Mouse (Mus musculus): ENCODE measurements at regions not wholly inside any gene's neighbourhood (a gene's known extent, or its start where the extent isn't known, plus 50 kb on each side); places are given as distances from the start of the nearest gene placed in this dataset.

GRCm38 (mm10) chr13:92964213-92964743 is 119.7 kb downstream of the Mtx3 start:
- 88% methylated on average over 5 of the region's 5 CpGs for WGBS
- H3K27ac ChIP-seq (ENCODE audit: low read depth, low read length), result no peak overlapping the region
- no peaks in the 10 kb centered on the region for H3K36me3 ChIP-seq (ENCODE audit: control insufficient read depth, insufficient read depth, low read length)
- ATAC-seq (ENCODE audit: low FRiP score) (no peak), DNase-seq (ENCODE audit: low spot score, missing footprints) (no peak)
- no peaks in the 10 kb centered on the region for H3K27me3 ChIP-seq (ENCODE audit: control insufficient read depth, insufficient read depth, low read length)
- H3K4me3 ChIP-seq (ENCODE audit: low read depth, low read length), result no peak overlapping the region
- no peaks in the 10 kb centered on the region for H3K9me3 ChIP-seq (ENCODE audit: control insufficient read depth, low read length)
- no peak overlapping the region for H3K4me2 ChIP-seq
- no peaks in the 10 kb centered on the region for H3K4me1 ChIP-seq (ENCODE audit: control insufficient read depth, insufficient read depth, low read length)
- no peak overlapping the region for H3K9ac ChIP-seq (ENCODE audit: low read length)

GRCm38 (mm10) chr13:92967025-92967610 is 122.6 kb downstream of the Mtx3 start:
- WGBS, result 64% methylated on average over 1 of the region's 1 CpGs
- no peaks in the 10 kb centered on the region for H3K27me3 ChIP-seq (ENCODE audit: control insufficient read depth, insufficient read depth, low read length)
- no peak overlapping the region for H3K4me3 ChIP-seq (ENCODE audit: low read depth, low read length)
- H3K4me1 ChIP-seq (ENCODE audit: control insufficient read depth, insufficient read depth, low read length), result no peaks in the 10 kb centered on the region
- no peak overlapping the region for H3K4me2 ChIP-seq
- ATAC-seq (ENCODE audit: low FRiP score) (no peak), DNase-seq (ENCODE audit: low spot score, missing footprints) (no peak)
- no peaks in the 10 kb centered on the region for H3K36me3 ChIP-seq (ENCODE audit: control insufficient read depth, insufficient read depth, low read length)
- H3K9me3 ChIP-seq (ENCODE audit: control insufficient read depth, low read length), result no peaks in the 10 kb centered on the region
- no peak overlapping the region for H3K27ac ChIP-seq (ENCODE audit: low read depth, low read length)
- H3K9ac ChIP-seq (ENCODE audit: low read length), result no peak overlapping the region

DNA sequence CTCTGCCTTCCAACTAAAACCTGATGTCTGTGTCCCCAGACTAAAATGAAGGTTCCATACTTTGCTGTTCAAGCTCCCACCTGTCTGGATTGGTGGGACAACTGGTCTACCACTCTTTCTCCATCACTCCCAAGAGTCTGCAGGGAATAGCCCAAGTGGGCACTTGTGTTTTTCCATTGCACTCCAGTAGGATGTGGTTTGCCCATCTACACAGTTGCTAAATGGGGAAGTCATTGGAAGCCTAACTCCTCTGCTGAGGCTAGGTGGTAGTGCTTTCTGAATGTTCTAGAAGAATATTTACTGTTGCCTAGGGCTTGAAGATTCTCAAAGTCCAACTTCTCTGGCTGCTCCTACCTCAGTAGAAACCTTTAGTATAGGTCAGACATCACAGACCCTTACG is 125.0 kb downstream of the Mtx3 start:
- H3K4me3 ChIP-seq (ENCODE audit: low read depth, low read length), result no peak overlapping the region
- H3K36me3 ChIP-seq (ENCODE audit: control insufficient read depth, insufficient read depth, low read length), result no peaks in the 10 kb centered on the region
- no peak overlapping the region for H3K9ac ChIP-seq (ENCODE audit: low read length)
- H3K9me3 ChIP-seq (ENCODE audit: control insufficient read depth, low read length), result no peaks in the 10 kb centered on the region
- ATAC-seq (ENCODE audit: low FRiP score) (no peak), DNase-seq (ENCODE audit: low spot score, missing footprints) (no peak)
- H3K4me1 ChIP-seq (ENCODE audit: control insufficient read depth, insufficient read depth, low read length), result no peaks in the 10 kb centered on the region
- H3K27me3 ChIP-seq (ENCODE audit: control insufficient read depth, insufficient read depth, low read length), result no peaks in the 10 kb centered on the region
- 100% methylated on average over 1 of the region's 1 CpGs for WGBS
- no peak overlapping the region for H3K4me2 ChIP-seq
- H3K27ac ChIP-seq (ENCODE audit: low read depth, low read length), result no peak overlapping the region

DNA sequence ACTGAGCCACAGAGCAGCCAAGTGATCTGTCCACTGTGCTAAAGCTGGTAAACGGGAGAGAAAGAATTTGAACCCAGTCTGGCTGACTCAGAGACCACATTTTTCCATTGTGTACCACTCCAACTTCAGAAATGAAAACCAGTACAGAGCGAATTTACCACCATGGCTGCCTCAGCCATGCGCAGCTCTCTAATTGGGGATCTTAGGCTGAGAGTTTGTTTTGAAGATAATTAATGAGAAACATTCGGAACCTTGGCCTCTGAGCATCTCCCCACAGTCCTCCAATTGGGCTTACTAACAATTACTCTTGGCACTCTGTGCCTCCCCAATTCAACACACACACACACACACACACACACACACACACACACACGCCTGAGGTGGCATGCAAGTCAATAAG is 128.3 kb downstream of the Mtx3 start:
- WGBS, result 89% methylated on average over 5 of the region's 5 CpGs
- Histone ChIP-seq H3K4me1 (ENCODE audit: control insufficient read depth, insufficient read depth, low read length) (no peaks in the 10 kb centered on the region), H3K27me3 (ENCODE audit: control insufficient read depth, insufficient read depth, low read length) (no peaks in the 10 kb centered on the region), H3K4me2 (no peak overlapping the region), H3K9ac (ENCODE audit: low read length) (no peak overlapping the region), H3K9me3 (ENCODE audit: control insufficient read depth, low read length) (no peaks in the 10 kb centered on the region), H3K4me3 (ENCODE audit: low read depth, low read length) (no peak overlapping the region), H3K36me3 (ENCODE audit: control insufficient read depth, insufficient read depth, low read length) (no peaks in the 10 kb centered on the region), H3K27ac (ENCODE audit: low read depth, low read length) (no peak overlapping the region)
- DNase-seq (ENCODE audit: low spot score, missing footprints), result no peak
- no peak for ATAC-seq (ENCODE audit: low FRiP score)

- WGBS, result 85% methylated on average over 4 of the region's 4 CpGs
- DNase-seq (ENCODE audit: low spot score, missing footprints) (no peak), ATAC-seq (ENCODE audit: low FRiP score) (no peak)
- Histone ChIP-seq H3K4me3 (ENCODE audit: low read depth, low read length) (no peak overlapping the region), H3K27me3 (ENCODE audit: control insufficient read depth, insufficient read depth, low read length) (no peaks in the 10 kb centered on the region), H3K27ac (ENCODE audit: low read depth, low read length) (no peak overlapping the region), H3K9me3 (ENCODE audit: control insufficient read depth, low read length) (no peaks in the 10 kb centered on the region), H3K4me2 (no peak overlapping the region), H3K4me1 (ENCODE audit: control insufficient read depth, insufficient read depth, low read length) (no peaks in the 10 kb centered on the region), H3K9ac (ENCODE audit: low read length) (no peak overlapping the region), H3K36me3 (ENCODE audit: control insufficient read depth, insufficient read depth, low read length) (no peaks in the 10 kb centered on the region)
Observed at GRCm38 (mm10) chr13:92973791-92974190, 129.2 kb downstream of the Mtx3 start.

- Histone ChIP-seq H3K4me3 (ENCODE audit: low read depth, low read length) (no peak overlapping the region), H3K9me3 (ENCODE audit: control insufficient read depth, low read length) (no peaks in the 10 kb centered on the region), H3K4me1 (ENCODE audit: control insufficient read depth, insufficient read depth, low read length) (no peaks in the 10 kb centered on the region), H3K36me3 (ENCODE audit: control insufficient read depth, insufficient read depth, low read length) (no peaks in the 10 kb centered on the region), H3K9ac (ENCODE audit: low read length) (no peak overlapping the region), H3K4me2 (peak overlapping the region; percentile 40), H3K27ac (ENCODE audit: low read depth, low read length) (no peak overlapping the region), H3K27me3 (ENCODE audit: control insufficient read depth, insufficient read depth, low read length) (no peaks in the 10 kb centered on the region)
- DNase-seq (ENCODE audit: low spot score, missing footprints), result peak; percentile 97
- ATAC-seq (ENCODE audit: low FRiP score), result peak; percentile 64
- WGBS, result 47% methylated on average over 17 of the region's 17 CpGs
Observed at GRCm38 (mm10) chr13:92986719-92987553, 142.4 kb downstream of the Mtx3 start.

GRCm38 (mm10) chr13:92987691-92988090 is 143.1 kb downstream of the Mtx3 start:
- Histone ChIP-seq H3K27ac (ENCODE audit: low read depth, low read length) (no peak overlapping the region), H3K4me3 (ENCODE audit: low read depth, low read length) (no peak overlapping the region), H3K9ac (ENCODE audit: low read length) (no peak overlapping the region), H3K36me3 (ENCODE audit: control insufficient read depth, insufficient read depth, low read length) (no peaks in the 10 kb centered on the region), H3K9me3 (ENCODE audit: control insufficient read depth, low read length) (no peaks in the 10 kb centered on the region), H3K4me2 (no peak overlapping the region), H3K27me3 (ENCODE audit: control insufficient read depth, insufficient read depth, low read length) (no peaks in the 10 kb centered on the region), H3K4me1 (ENCODE audit: control insufficient read depth, insufficient read depth, low read length) (no peaks in the 10 kb centered on the region)
- WGBS, result 93% methylated on average over 6 of the region's 6 CpGs
- ATAC-seq (ENCODE audit: low FRiP score) (no peak), DNase-seq (ENCODE audit: low spot score, missing footprints) (no peak)

DNA sequence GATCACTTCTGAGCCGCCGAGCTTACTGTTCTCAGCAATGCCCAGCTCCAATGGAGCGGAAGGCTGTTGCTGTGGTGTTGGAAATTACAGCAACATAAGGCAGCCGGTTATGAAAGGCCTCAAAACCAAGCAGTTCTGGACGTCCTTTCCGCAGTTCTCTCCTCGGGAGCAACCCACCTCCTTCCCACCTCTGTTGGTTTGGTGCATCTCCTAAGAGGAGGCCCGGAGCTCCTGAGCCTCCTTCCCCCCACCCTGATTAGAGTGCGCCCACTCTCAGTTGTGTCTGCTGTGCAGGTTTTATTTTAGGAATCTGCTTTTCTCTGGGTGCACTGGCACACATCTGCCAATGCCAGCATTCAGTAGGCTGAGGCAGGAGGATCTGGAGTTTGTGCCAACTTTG is 144.0 kb downstream of the Mtx3 start:
- Histone ChIP-seq H3K4me2 (no peak overlapping the region), H3K4me3 (ENCODE audit: low read depth, low read length) (no peak overlapping the region), H3K9me3 (ENCODE audit: control insufficient read depth, low read length) (no peaks in the 10 kb centered on the region), H3K9ac (ENCODE audit: low read length) (no peak overlapping the region), H3K4me1 (ENCODE audit: control insufficient read depth, insufficient read depth, low read length) (no peaks in the 10 kb centered on the region), H3K27ac (ENCODE audit: low read depth, low read length) (no peak overlapping the region), H3K36me3 (ENCODE audit: control insufficient read depth, insufficient read depth, low read length) (no peaks in the 10 kb centered on the region), H3K27me3 (ENCODE audit: control insufficient read depth, insufficient read depth, low read length) (no peaks in the 10 kb centered on the region)
- ATAC-seq (ENCODE audit: low FRiP score) (no peak), DNase-seq (ENCODE audit: low spot score, missing footprints) (no peak)
- WGBS, result 66% methylated on average over 9 of the region's 9 CpGs

Measured in midbrain, embryonic 11.5 days (tissue).